Mouse (Mus musculus) thymus, postnatal 14 days (tissue): ENCODE results near the gene Myom1.

Source experiments
- DNase-seq: peaks from one replicate; pipeline ENCODE4 v3.0.0; 2021

The Myom1 gene

GRCm38 (mm10) chr17:71018616-71019308 lies 16.3 kb downstream of the Myom1 start:
- DNase-seq: no peak

GRCm38 (mm10) chr17:71019309-71019655 lies 16.8 kb downstream of the Myom1 start:
- DNase-seq: no peak

- DNase-seq: no peak
Measured at GRCm38 (mm10) chr17:71019860-71020259, 17.4 kb downstream of the Myom1 start.

GRCm38 (mm10) chr17:71022841-71023240 lies 20.4 kb downstream of the Myom1 start:
- no peak for DNase-seq

- no peak for DNase-seq
Measured at GRCm38 (mm10) chr17:71024071-71024470, 21.6 kb downstream of the Myom1 start.

GRCm38 (mm10) chr17:71025922-71026321 lies 23.5 kb downstream of the Myom1 start:
- DNase-seq: no peak

- DNase-seq: no peak
Measured at GRCm38 (mm10) chr17:71027186-71027585, 24.8 kb downstream of the Myom1 start.

- no peak for DNase-seq
Measured at GRCm38 (mm10) chr17:71032719-71033118, 30.3 kb downstream of the Myom1 start.

- no peak for DNase-seq
Measured at GRCm38 (mm10) chr17:71034472-71034871, 32.0 kb downstream of the Myom1 start.

GRCm38 (mm10) chr17:71037188-71037587 lies 34.8 kb downstream of the Myom1 start:
- no peak for DNase-seq

- DNase-seq: no peak
Measured at GRCm38 (mm10) chr17:71038812-71039211, 36.4 kb downstream of the Myom1 start.

GRCm38 (mm10) chr17:71039851-71040581 lies 37.6 kb downstream of the Myom1 start:
- no peak for DNase-seq

- DNase-seq: no peak
Measured at GRCm38 (mm10) chr17:71040582-71040880, 38.1 kb downstream of the Myom1 start.

GRCm38 (mm10) chr17:71042645-71043044 lies 40.2 kb downstream of the Myom1 start:
- DNase-seq: no peak

GRCm38 (mm10) chr17:71045591-71045990 lies 43.2 kb downstream of the Myom1 start:
- no peak for DNase-seq

GRCm38 (mm10) chr17:71046856-71047255 lies 44.4 kb downstream of the Myom1 start:
- DNase-seq: no peak

GRCm38 (mm10) chr17:71049292-71049691 lies 46.9 kb downstream of the Myom1 start:
- no peak for DNase-seq

GRCm38 (mm10) chr17:71053134-71053708 lies 50.8 kb downstream of the Myom1 start:
- DNase-seq: no peak

- DNase-seq: no peak
Measured at GRCm38 (mm10) chr17:71055203-71055894, 52.9 kb downstream of the Myom1 start.

GRCm38 (mm10) chr17:71056405-71056804 lies 54.0 kb downstream of the Myom1 start:
- DNase-seq: no peak

- DNase-seq: no peak
Measured at GRCm38 (mm10) chr17:71057758-71058157, 55.3 kb downstream of the Myom1 start.

- DNase-seq: no peak
Measured at GRCm38 (mm10) chr17:71059213-71059612, 56.8 kb downstream of the Myom1 start.

- no peak for DNase-seq
Measured at GRCm38 (mm10) chr17:71062049-71062560, 59.7 kb downstream of the Myom1 start.
